Mouse (Mus musculus) myocyte (in vitro differentiated cells): ENCODE results near the gene Pkp4. TPM values are rescaled to one million over a fixed set of nuclear protein-coding genes. Genes with fewer than 3 reads are reported as not detected.

Experiments used
- H3K27me3 ChIP-seq: one replicate; pipeline ENCODE4 v1.6.1; 2011; ENCODE audit not compliant: control insufficient read depth, insufficient read depth, insufficient read length
- H3K36me3 ChIP-seq: one replicate; pipeline ENCODE4 v1.6.1; 2011; ENCODE audit not compliant: control insufficient read depth, insufficient read depth
- H3K4me2 ChIP-seq: one replicate; pipeline ENCODE4 v1.6.1; 2011; ENCODE audit warnings: low read depth, control low read depth
- H3K4me3 ChIP-seq: one replicate; pipeline ENCODE4 v1.5.1; 2011; ENCODE audit warnings: mild to moderate bottlenecking, control low read depth, moderate library complexity
- H3K79me2 ChIP-seq: one replicate; pipeline ENCODE4 v1.6.1; 2011; ENCODE audit not compliant: control insufficient read depth, insufficient read depth
- H3ac ChIP-seq: one replicate; pipeline ENCODE4 v1.6.1; 2011; ENCODE audit not compliant: control insufficient read depth, insufficient read length
- CEBPB ChIP-seq: IDR thresholded peaks from 2 replicates; pipeline ENCODE4 v1.6.1; 2011; ENCODE audit warnings: mild to moderate bottlenecking, moderate library complexity; ENCODE audit not compliant: poor library complexity, insufficient read depth, severe bottlenecking
- E2F4 ChIP-seq: IDR thresholded peaks from one replicate; pipeline ENCODE4 v1.6.1; 2011; ENCODE audit warnings: mild to moderate bottlenecking, control low read depth, moderate library complexity; ENCODE audit not compliant: insufficient read depth
- MAX ChIP-seq: IDR thresholded peaks from one replicate; pipeline ENCODE4 v1.6.1; 2011; ENCODE audit warnings: low read depth, mild to moderate bottlenecking, control low read depth
- MYOD1 ChIP-seq, 3 experiments: IDR thresholded peaks; one replicate each; pipeline ENCODE4 v1.6.1; 2011; ENCODE audit warnings: control low read depth in 2 of 3, low read depth in 2 of 3, mild to moderate bottlenecking in 2 of 3, moderate library complexity in 1 of 3; ENCODE audit not compliant: insufficient read length in 2 of 3, control insufficient read depth in 1 of 3
- MYOG ChIP-seq, 3 experiments: IDR thresholded peaks; one replicate each; pipeline ENCODE4 v1.6.1; 2011; ENCODE audit warnings: control low read depth in 2 of 3, low read depth in 2 of 3, mild to moderate bottlenecking in 2 of 3; ENCODE audit not compliant: insufficient read length in 2 of 3, control insufficient read depth in 1 of 3, insufficient read depth in 1 of 3
- POLR2A ChIP-seq: IDR thresholded peaks from one replicate; pipeline ENCODE4 v1.6.1; 2011; ENCODE audit warnings: low read depth, mild to moderate bottlenecking, control low read depth, moderate library complexity; ENCODE audit not compliant: insufficient read length
- POLR2AphosphoS2 ChIP-seq: IDR thresholded peaks from one replicate; pipeline ENCODE4 v1.6.1; 2011; ENCODE audit warnings: low read depth, control low read depth; ENCODE audit not compliant: insufficient read length
- REST ChIP-seq: IDR thresholded peaks from one replicate; pipeline ENCODE4 v1.6.1; 2011; ENCODE audit warnings: mild to moderate bottlenecking, control low read depth, moderate library complexity; ENCODE audit not compliant: insufficient read depth, insufficient read length
- SRF ChIP-seq: IDR thresholded peaks from one replicate; pipeline ENCODE4 v1.6.1; 2011; ENCODE audit warnings: low read depth; ENCODE audit not compliant: control insufficient read depth, insufficient read length
- TCF12 ChIP-seq: IDR thresholded peaks from one replicate; pipeline ENCODE4 v1.6.1; 2011; ENCODE audit warnings: mild to moderate bottlenecking, control low read depth; ENCODE audit not compliant: poor library complexity, insufficient read depth, severe bottlenecking
- TCF3 ChIP-seq: IDR thresholded peaks from one replicate; pipeline ENCODE4 v1.6.1; 2011; ENCODE audit warnings: low read depth, control low read depth; ENCODE audit not compliant: insufficient read length
- USF1 ChIP-seq: IDR thresholded peaks from one replicate; pipeline ENCODE4 v1.6.1; 2011; ENCODE audit warnings: low read depth, mild to moderate bottlenecking, control low read depth, moderate library complexity
- polyA plus RNA-seq: library from polyadenylated mRNA; unstranded; fragments of >200 nt; fragmentation: generic; extraction: Trizol; gene quantifications from one replicate; pipeline ENCODE4 v1.2.1, GENCODE M21; 2012; ENCODE audit warnings: missing spikeins

Pkp4 gene
- polyA plus RNA-seq, 1 experiment = 25.3 TPM

GRCm38 (mm10) chr2:59261203-59261602, 100.6 kb downstream of the Pkp4 start:
- TF ChIP-seq MYOG (IDR thresholded peaks at IDR 0.05; ENCODE audit: control insufficient read depth in 1 of 3, insufficient read depth in 1 of 3, insufficient read length in 2 of 3, low read depth in 2 of 3) = no peak
- TF ChIP-seq E2F4 = no peak
- no peak for TF ChIP-seq MYOD1 (IDR thresholded peaks at IDR 0.05; ENCODE audit: control insufficient read depth in 1 of 3, insufficient read length in 2 of 3, low read depth in 2 of 3)
- TF ChIP-seq MAX = no peak
- no peak for TF ChIP-seq POLR2A
- TF ChIP-seq SRF = no peak
- no peak for TF ChIP-seq TCF3
- no peak for TF ChIP-seq REST
- no peak for TF ChIP-seq POLR2AphosphoS2
- TF ChIP-seq USF1 = no peak
- TF ChIP-seq CEBPB = no peak
- no peak for TF ChIP-seq TCF12
- no peaks in the 10 kb centered on the region for H3K27me3 ChIP-seq
- H3K36me3 ChIP-seq = no peaks in the 10 kb centered on the region
- H3K4me2 ChIP-seq = no peak overlapping the region
- H3ac ChIP-seq = no peak overlapping the region
- peaks cover 7% of the 10 kb centered on the region for H3K79me2 ChIP-seq
- H3K4me3 ChIP-seq = no peak overlapping the region

GRCm38 (mm10) chr2:59266428-59266827, 105.8 kb downstream of the Pkp4 start:
- H3K27me3 ChIP-seq = no peaks in the 10 kb centered on the region
- H3K4me2 ChIP-seq = no peak overlapping the region
- H3K79me2 ChIP-seq = peaks cover 2% of the 10 kb centered on the region
- no peak overlapping the region for H3K4me3 ChIP-seq
- H3K36me3 ChIP-seq = no peaks in the 10 kb centered on the region
- TF ChIP-seq MAX = no peak
- no peak overlapping the region for H3ac ChIP-seq

GRCm38 (mm10) chr2:59271835-59272234, 111.2 kb downstream of the Pkp4 start:
- Histone ChIP-seq H3K79me2 (no peaks in the 10 kb centered on the region), H3ac (no peak overlapping the region), H3K4me2 (no peak overlapping the region), H3K27me3 (no peaks in the 10 kb centered on the region), H3K36me3 (no peaks in the 10 kb centered on the region), H3K4me3 (no peak overlapping the region)
- no peak for TF ChIP-seq REST
- no peak for TF ChIP-seq POLR2A
- no peak for TF ChIP-seq POLR2AphosphoS2
- TF ChIP-seq USF1 = no peak
- no peak for TF ChIP-seq TCF12
- no peak for TF ChIP-seq CEBPB
- TF ChIP-seq MYOD1 (IDR thresholded peaks at IDR 0.05; ENCODE audit: control insufficient read depth in 1 of 3, insufficient read length in 2 of 3, low read depth in 2 of 3) = no peak
- no peak for TF ChIP-seq SRF
- no peak for TF ChIP-seq TCF3

- H3K27me3 ChIP-seq = no peaks in the 10 kb centered on the region
- no peak overlapping the region for H3K4me2 ChIP-seq
- no peak for TF ChIP-seq MYOG (IDR thresholded peaks at IDR 0.05; ENCODE audit: control insufficient read depth in 1 of 3, insufficient read depth in 1 of 3, insufficient read length in 2 of 3, low read depth in 2 of 3)
- TF ChIP-seq MAX = no peak
- no peak for TF ChIP-seq CEBPB
- TF ChIP-seq E2F4 = no peak
- TF ChIP-seq TCF3 = no peak
- TF ChIP-seq TCF12 = no peak
- H3K79me2 ChIP-seq = no peaks in the 10 kb centered on the region
- no peak overlapping the region for H3ac ChIP-seq
- H3K4me3 ChIP-seq = no peak overlapping the region
- no peaks in the 10 kb centered on the region for H3K36me3 ChIP-seq
These were observed 112.1 kb downstream of the Pkp4 start for GRCm38 (mm10) chr2:59272713-59273112.

- no peak overlapping the region for H3K4me3 ChIP-seq
- H3K27me3 ChIP-seq = no peaks in the 10 kb centered on the region
- no peaks in the 10 kb centered on the region for H3K79me2 ChIP-seq
- H3K4me2 ChIP-seq = no peak overlapping the region
- no peak for TF ChIP-seq MAX
- no peak for TF ChIP-seq USF1
- no peak for TF ChIP-seq REST
- TF ChIP-seq CEBPB = no peak
- no peak for TF ChIP-seq TCF12
- no peak for TF ChIP-seq POLR2AphosphoS2
- no peak for TF ChIP-seq MYOD1 (IDR thresholded peaks at IDR 0.05; ENCODE audit: control insufficient read depth in 1 of 3, insufficient read length in 2 of 3, low read depth in 2 of 3)
- no peak for TF ChIP-seq SRF
- TF ChIP-seq E2F4 = no peak
- no peak for TF ChIP-seq MYOG (IDR thresholded peaks at IDR 0.05; ENCODE audit: control insufficient read depth in 1 of 3, insufficient read depth in 1 of 3, insufficient read length in 2 of 3, low read depth in 2 of 3)
- no peak for TF ChIP-seq TCF3
- no peak for TF ChIP-seq POLR2A
- no peak overlapping the region for H3ac ChIP-seq
- no peaks in the 10 kb centered on the region for H3K36me3 ChIP-seq
These were observed 120.4 kb downstream of the Pkp4 start for GRCm38 (mm10) chr2:59280914-59281562.
